Mouse (Mus musculus): ENCODE results near the gene Tomm34. TPM values are rescaled to one million over a fixed set of nuclear protein-coding genes. Genes with fewer than 3 reads are reported as not detected.

Gene Tomm34
- polyA plus RNA-seq, 1 experiment from 2014 or later, result 61.0 TPM

DNA sequence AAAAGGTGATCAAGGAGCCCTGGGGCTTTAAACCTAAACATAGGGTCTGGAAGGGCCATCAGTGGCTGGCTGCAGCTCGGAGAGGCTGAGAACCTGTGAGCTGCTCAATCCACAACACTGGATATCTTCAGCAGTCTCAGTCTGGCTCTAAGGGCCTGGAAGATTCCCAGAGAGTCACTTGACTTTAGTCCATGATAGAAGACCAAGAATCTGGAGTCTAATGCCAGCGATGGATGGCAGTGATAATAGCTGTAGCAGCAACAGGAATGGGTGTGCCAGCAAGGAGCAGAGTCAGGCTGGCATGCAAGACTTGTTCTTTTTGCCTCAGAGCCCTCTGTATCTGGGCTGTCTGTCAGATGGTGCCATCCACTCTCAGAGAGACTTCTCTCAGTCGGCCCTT is 31.4 kb upstream of the Tomm34 start:
- Histone ChIP-seq H3K27ac (ENCODE audit: low read length) (no peak overlapping the region), H3K4me3 (replicated peaks; ENCODE audit: low read length) (no peak overlapping the region), H3K9me3 (ENCODE audit: control insufficient read depth, low read length) (no peaks in the 10 kb centered on the region), H3K4me1 (replicated peaks; ENCODE audit: control insufficient read depth, insufficient read depth, low read length) (no peaks in the 10 kb centered on the region), H3K27me3 (replicated peaks; ENCODE audit: control insufficient read depth, insufficient read depth, low read length) (no peaks in the 10 kb centered on the region), H3K36me3 (ENCODE audit: control insufficient read depth, insufficient read depth) (peaks cover 14% of the 10 kb centered on the region; the same call in 1 of the 2 replicates), H3K4me2 (ENCODE audit: low read length) (no peak overlapping the region), H3K9ac (replicated peaks; ENCODE audit: low read depth, low read length) (no peak overlapping the region)
- ATAC-seq, result no peak
- WGBS, result 87% methylated on average over 3 of the region's 3 CpGs

- Histone ChIP-seq H3K4me3 (replicated peaks; ENCODE audit: low read length) (no peak overlapping the region), H3K9ac (replicated peaks; ENCODE audit: low read depth, low read length) (no peak overlapping the region), H3K36me3 (ENCODE audit: control insufficient read depth, insufficient read depth) (peaks cover 14% of the 10 kb centered on the region; the same call in 1 of the 2 replicates), H3K4me2 (ENCODE audit: low read length) (no peak overlapping the region), H3K27ac (ENCODE audit: low read length) (no peak overlapping the region), H3K27me3 (replicated peaks; ENCODE audit: control insufficient read depth, insufficient read depth, low read length) (no peaks in the 10 kb centered on the region), H3K4me1 (replicated peaks; ENCODE audit: control insufficient read depth, insufficient read depth, low read length) (no peaks in the 10 kb centered on the region), H3K9me3 (ENCODE audit: control insufficient read depth, low read length) (no peaks in the 10 kb centered on the region)
- no peak for ATAC-seq
- 62% methylated on average over 1 of the region's 1 CpGs for WGBS
Observed at GRCm38 (mm10) chr2:164101936-164102335, 31.0 kb upstream of the Tomm34 start.

GRCm38 (mm10) chr2:164098603-164099250 is 27.8 kb upstream of the Tomm34 start:
- no peak for ATAC-seq
- no peaks in the 10 kb centered on the region for H3K27me3 ChIP-seq (replicated peaks; ENCODE audit: control insufficient read depth, insufficient read depth, low read length)
- WGBS, result 91% methylated on average over 11 of the region's 11 CpGs
- no peak overlapping the region for H3K9ac ChIP-seq (replicated peaks; ENCODE audit: low read depth, low read length)
- H3K9me3 ChIP-seq (ENCODE audit: control insufficient read depth, low read length), result no peaks in the 10 kb centered on the region
- H3K27ac ChIP-seq (ENCODE audit: low read length), result no peak overlapping the region
- H3K4me2 ChIP-seq (ENCODE audit: low read length), result no peak overlapping the region
- no peak overlapping the region for H3K4me3 ChIP-seq (replicated peaks; ENCODE audit: low read length)
- H3K4me1 ChIP-seq (replicated peaks; ENCODE audit: control insufficient read depth, insufficient read depth, low read length), result no peaks in the 10 kb centered on the region
- peaks cover 14% of the 10 kb centered on the region; the same call in 1 of the 2 replicates for H3K36me3 ChIP-seq (ENCODE audit: control insufficient read depth, insufficient read depth)

- no peak overlapping the region for H3K27ac ChIP-seq (ENCODE audit: low read length)
- H3K27me3 ChIP-seq (replicated peaks; ENCODE audit: control insufficient read depth, insufficient read depth, low read length), result no peaks in the 10 kb centered on the region
- no peak overlapping the region for H3K4me3 ChIP-seq (replicated peaks; ENCODE audit: low read length)
- 82% methylated on average over 7 of the region's 7 CpGs for WGBS
- no peak for ATAC-seq
- H3K36me3 ChIP-seq (ENCODE audit: control insufficient read depth, insufficient read depth), result peaks cover 9% of the 10 kb centered on the region; the same call in 1 of the 2 replicates
- no peak overlapping the region for H3K4me2 ChIP-seq (ENCODE audit: low read length)
- H3K4me1 ChIP-seq (replicated peaks; ENCODE audit: control insufficient read depth, insufficient read depth, low read length), result no peaks in the 10 kb centered on the region
- H3K9ac ChIP-seq (replicated peaks; ENCODE audit: low read depth, low read length), result no peak overlapping the region
- no peaks in the 10 kb centered on the region for H3K9me3 ChIP-seq (ENCODE audit: control insufficient read depth, low read length)
Observed at GRCm38 (mm10) chr2:164094152-164094551, 23.2 kb upstream of the Tomm34 start.

DNA sequence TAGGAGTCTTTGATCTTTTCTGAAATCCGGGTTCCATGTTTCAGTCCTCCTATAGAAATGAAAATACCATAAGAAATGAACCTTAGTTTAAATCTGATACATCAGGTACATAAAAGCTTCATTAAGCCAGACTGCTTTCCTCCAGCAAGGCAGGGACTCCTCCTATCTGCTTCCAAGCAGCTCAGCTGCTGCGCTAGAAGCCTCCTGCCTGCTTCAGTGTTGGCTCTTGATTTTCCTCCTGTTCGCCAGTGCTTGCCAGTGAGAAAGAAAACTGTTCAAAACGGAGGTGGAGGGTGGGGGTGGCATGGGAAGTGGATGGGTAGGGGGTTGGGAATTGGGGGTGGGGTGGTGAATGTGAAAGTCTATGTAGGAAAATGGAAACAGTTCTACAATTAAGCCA is 18.5 kb upstream of the Tomm34 start:
- H3K27ac ChIP-seq (ENCODE audit: low read length), result no peak overlapping the region
- H3K4me2 ChIP-seq (ENCODE audit: low read length), result no peak overlapping the region
- WGBS, result 82% methylated on average over 4 of the region's 4 CpGs
- H3K4me1 ChIP-seq (replicated peaks; ENCODE audit: control insufficient read depth, insufficient read depth, low read length), result no peaks in the 10 kb centered on the region
- H3K27me3 ChIP-seq (replicated peaks; ENCODE audit: control insufficient read depth, insufficient read depth, low read length), result no peaks in the 10 kb centered on the region
- ATAC-seq, result no peak
- no peak overlapping the region for H3K4me3 ChIP-seq (replicated peaks; ENCODE audit: low read length)
- peaks cover 9% of the 10 kb centered on the region; the same call in 1 of the 2 replicates for H3K36me3 ChIP-seq (ENCODE audit: control insufficient read depth, insufficient read depth)
- H3K9me3 ChIP-seq (ENCODE audit: control insufficient read depth, low read length), result no peaks in the 10 kb centered on the region
- no peak overlapping the region for H3K9ac ChIP-seq (replicated peaks; ENCODE audit: low read depth, low read length)

DNA sequence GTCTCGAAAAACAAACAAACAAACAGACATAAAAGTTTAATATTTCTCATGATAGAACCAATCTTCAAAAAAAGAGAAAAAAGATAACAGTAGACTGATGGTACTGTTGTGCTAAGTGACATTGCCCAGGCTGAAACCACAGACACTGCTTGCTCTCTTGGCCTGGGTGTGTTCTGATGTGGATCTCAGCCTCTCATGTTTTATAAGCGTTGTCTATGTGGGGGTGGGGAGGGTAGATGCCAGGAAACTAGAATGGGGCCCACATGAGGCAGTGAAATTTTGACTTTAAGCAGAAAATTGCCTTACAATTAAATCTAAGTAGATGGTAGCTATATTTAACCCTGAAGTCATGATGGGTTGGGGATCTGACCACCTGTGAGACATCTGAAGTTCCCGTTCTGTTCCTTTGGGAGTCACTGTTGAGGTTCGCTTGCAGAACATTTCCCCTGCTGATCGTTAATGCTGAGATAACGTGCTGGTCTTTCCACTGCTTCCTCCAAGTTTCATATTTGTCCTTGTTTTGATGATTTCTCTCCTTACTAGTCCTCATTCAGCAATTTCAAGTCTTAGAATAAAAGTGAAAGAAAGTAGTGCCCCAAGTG is 16.5 kb upstream of the Tomm34 start:
- WGBS, result 93% methylated on average over 6 of the region's 6 CpGs
- Histone ChIP-seq H3K36me3 (ENCODE audit: control insufficient read depth, insufficient read depth) (peaks cover 11% of the 10 kb centered on the region; the same call in 1 of the 2 replicates), H3K4me3 (replicated peaks; ENCODE audit: low read length) (no peak overlapping the region), H3K9me3 (ENCODE audit: control insufficient read depth, low read length) (no peaks in the 10 kb centered on the region), H3K9ac (replicated peaks; ENCODE audit: low read depth, low read length) (no peak overlapping the region), H3K27ac (ENCODE audit: low read length) (no peak overlapping the region), H3K4me2 (ENCODE audit: low read length) (no peak overlapping the region), H3K27me3 (replicated peaks; ENCODE audit: control insufficient read depth, insufficient read depth, low read length) (no peaks in the 10 kb centered on the region), H3K4me1 (replicated peaks; ENCODE audit: control insufficient read depth, insufficient read depth, low read length) (no peaks in the 10 kb centered on the region)
- ATAC-seq, result no peak

DNA sequence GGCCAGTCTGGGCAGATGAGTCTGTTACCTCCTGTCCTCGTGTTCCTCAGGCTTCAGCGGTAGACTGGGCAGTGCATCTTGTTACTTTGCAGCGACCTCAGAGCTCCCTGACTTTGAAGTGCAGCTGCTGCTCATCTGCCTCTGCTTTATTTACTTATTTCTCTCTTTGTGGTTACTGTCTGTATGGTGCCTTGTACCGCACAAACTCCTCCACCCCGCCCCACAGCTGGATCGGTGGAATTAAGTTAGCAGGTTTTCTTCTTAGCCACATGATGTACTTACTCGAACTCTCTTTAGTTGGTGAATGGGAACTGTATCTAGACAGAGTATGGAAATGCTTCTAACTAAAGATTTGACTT is 13.4 kb upstream of the Tomm34 start:
- no peak for ATAC-seq

DNA sequence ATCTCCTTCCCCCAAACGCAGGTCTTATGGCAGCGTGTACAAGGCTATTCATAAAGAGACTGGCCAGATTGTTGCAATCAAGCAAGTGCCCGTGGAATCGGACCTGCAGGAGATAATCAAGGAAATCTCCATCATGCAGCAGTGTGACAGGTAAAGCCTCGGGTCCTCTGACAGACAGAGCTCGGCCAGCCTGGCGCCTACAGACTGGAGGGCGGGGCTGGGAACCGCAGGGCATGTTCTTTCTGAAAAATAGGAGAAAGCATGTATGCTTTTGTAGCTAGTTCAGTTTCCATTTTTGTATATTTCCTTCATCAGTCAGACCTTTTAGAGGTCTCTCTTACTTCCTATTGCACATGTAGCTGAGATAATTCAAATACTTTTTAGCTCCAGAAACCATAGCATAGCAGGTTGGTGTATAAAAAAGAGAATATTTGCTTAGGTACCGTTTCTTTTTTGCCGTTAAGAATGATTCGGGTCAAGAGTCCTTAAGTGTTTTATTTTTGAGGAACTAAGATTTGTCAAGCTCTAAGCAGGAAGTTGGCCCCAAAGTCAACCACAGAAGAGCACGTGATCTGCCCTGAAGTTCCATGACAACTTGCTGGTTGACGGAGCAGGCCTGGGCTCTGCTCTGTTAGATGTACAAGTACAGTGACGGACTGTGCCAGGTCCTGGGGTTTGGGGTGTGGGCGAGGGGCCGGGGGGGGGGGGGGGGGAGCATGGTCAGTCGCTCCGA is 12.8 kb upstream of the Tomm34 start:
- Histone ChIP-seq H3K9ac (replicated peaks; ENCODE audit: low read depth, low read length) (no peak overlapping the region), H3K36me3 (ENCODE audit: control insufficient read depth, insufficient read depth) (peaks cover 13% of the 10 kb centered on the region; the same call in 1 of the 2 replicates), H3K4me3 (replicated peaks; ENCODE audit: low read length) (no peak overlapping the region), H3K27me3 (replicated peaks; ENCODE audit: control insufficient read depth, insufficient read depth, low read length) (no peaks in the 10 kb centered on the region), H3K27ac (ENCODE audit: low read length) (no peak overlapping the region), H3K4me1 (replicated peaks; ENCODE audit: control insufficient read depth, insufficient read depth, low read length) (no peaks in the 10 kb centered on the region), H3K9me3 (ENCODE audit: control insufficient read depth, low read length) (no peaks in the 10 kb centered on the region), H3K4me2 (ENCODE audit: low read length) (no peak overlapping the region)
- ATAC-seq, result no peak
- WGBS, result 94% methylated on average over 19 of the region's 19 CpGs

More for the DNA sequence above, 13.4 kb upstream of the Tomm34 start:
- H3K4me3 ChIP-seq (replicated peaks; ENCODE audit: low read length), result no peak overlapping the region
- no peak overlapping the region for H3K4me2 ChIP-seq (ENCODE audit: low read length)
- no peak overlapping the region for H3K27ac ChIP-seq (ENCODE audit: low read length)
- no peaks in the 10 kb centered on the region for H3K4me1 ChIP-seq (replicated peaks; ENCODE audit: control insufficient read depth, insufficient read depth, low read length)
- H3K9me3 ChIP-seq (ENCODE audit: control insufficient read depth, low read length), result no peaks in the 10 kb centered on the region
- 92% methylated on average over 7 of the region's 7 CpGs for WGBS
- H3K36me3 ChIP-seq (ENCODE audit: control insufficient read depth, insufficient read depth), result peaks cover 15% of the 10 kb centered on the region; the same call in 1 of the 2 replicates
- H3K27me3 ChIP-seq (replicated peaks; ENCODE audit: control insufficient read depth, insufficient read depth, low read length), result no peaks in the 10 kb centered on the region
- no peak overlapping the region for H3K9ac ChIP-seq (replicated peaks; ENCODE audit: low read depth, low read length)

DNA sequence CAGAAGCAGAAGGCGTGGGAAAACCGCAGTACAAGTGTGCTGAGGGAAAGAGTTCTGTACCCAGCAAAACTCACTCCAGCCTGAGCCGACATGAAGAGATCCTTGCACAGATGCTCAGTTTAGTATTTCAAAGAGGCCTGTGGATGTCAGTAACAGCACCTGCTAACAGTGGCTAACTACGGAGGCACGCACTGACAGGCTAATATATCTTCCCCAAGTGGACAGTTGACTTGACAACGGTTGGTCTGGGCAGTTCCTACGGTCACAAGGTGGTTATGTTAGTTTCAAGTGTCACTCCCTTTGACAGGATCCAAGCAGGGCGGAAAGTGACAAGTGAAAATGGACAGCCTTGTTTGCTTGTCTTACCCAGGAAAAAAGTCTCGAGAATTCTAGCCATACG is 11.2 kb upstream of the Tomm34 start:
- H3K36me3 ChIP-seq (ENCODE audit: control insufficient read depth, insufficient read depth), result peaks cover 13% of the 10 kb centered on the region; the same call in 1 of the 2 replicates
- WGBS, result 97% methylated on average over 10 of the region's 10 CpGs

More for the DNA sequence above, 11.2 kb upstream of the Tomm34 start:
- Histone ChIP-seq H3K27ac (ENCODE audit: low read length) (no peak overlapping the region), H3K9me3 (ENCODE audit: control insufficient read depth, low read length) (no peaks in the 10 kb centered on the region), H3K4me3 (replicated peaks; ENCODE audit: low read length) (no peak overlapping the region), H3K9ac (replicated peaks; ENCODE audit: low read depth, low read length) (no peak overlapping the region), H3K27me3 (replicated peaks; ENCODE audit: control insufficient read depth, insufficient read depth, low read length) (no peaks in the 10 kb centered on the region), H3K4me2 (ENCODE audit: low read length) (no peak overlapping the region), H3K4me1 (replicated peaks; ENCODE audit: control insufficient read depth, insufficient read depth, low read length) (no peaks in the 10 kb centered on the region)
- no peak for ATAC-seq

Data from forebrain, embryonic 16.5 days (tissue).